Mouse (Mus musculus) ovary, postnatal 10 days (tissue): Measurements from ENCODE around the gene Serpinb9d.
"Not testable (repeated sequence)": the region's sequence is repeated elsewhere in the genome, so short reads cannot be mapped to it uniquely, and the experiment has no call there.

Source experiments
- DNase-seq: peaks from one replicate; pipeline ENCODE4 v3.0.0; 2022; ENCODE audit warnings: low spot score

The Serpinb9d gene

GRCm38 (mm10) chr13:33192659-33193058, at the start of gene Serpinb9d:
TSS of gene Serpinb9d (plus strand) at chr13:33192959.
- DNase-seq = no peak

- no peak for DNase-seq
Measured at GRCm38 (mm10) chr13:33159642-33160041, 33.1 kb upstream of the Serpinb9d start, which contains the start of gene Serpinb9c. TSS of gene Serpinb9c (minus strand) at chr13:33159742.

- not testable (repeated sequence) for DNase-seq
Measured at GRCm38 (mm10) chr13:33190486-33190885, 2.3 kb upstream of the Serpinb9d start.

- DNase-seq = no peak
Measured at GRCm38 (mm10) chr13:33199740-33200139, 7.0 kb downstream of the Serpinb9d start.

GRCm38 (mm10) chr13:33249312-33249711, 56.6 kb downstream of the Serpinb9d start, which contains the start of gene Serpinb9e:
TSS of gene Serpinb9e (plus strand) at chr13:33249612.
- not testable (repeated sequence) for DNase-seq
